Mouse (Mus musculus) G1E (cell line): ENCODE results near the gene Gpatch2. TPM values are rescaled to one million over a fixed set of nuclear protein-coding genes. Genes with fewer than 3 reads are reported as not detected.
A peak's percentile ranks its signal among the peaks of the same experiment; 100 is the strongest.

Source experiments
- ATAC-seq: 2 replicates; pipeline ENCODE4 v1.8.0; 2016; ENCODE audit warnings: mild to moderate bottlenecking; ENCODE audit not compliant: insufficient number of reproducible peaks, poor library complexity, low FRiP score, severe bottlenecking; ENCODE audit errors: extremely low read depth
- DNase-seq: peaks from one replicate; pipeline ENCODE4 v3.0.0; 2012; ENCODE audit warnings: low spot score
- H3K27me3 ChIP-seq: 2 replicates; pipeline ENCODE4 v1.6.1; 2012; ENCODE audit warnings: mild to moderate bottlenecking, low read length, inconsistent platforms; ENCODE audit not compliant: insufficient read depth
- H3K36me3 ChIP-seq: replicated peaks from 2 replicates; pipeline ENCODE3; 2012; ENCODE audit warnings: mild to moderate bottlenecking, inconsistent platforms
- H3K4me1 ChIP-seq: 2 replicates; pipeline ENCODE4 v1.6.1; 2012; ENCODE audit warnings: low read depth, low read length, inconsistent platforms, mixed read lengths; ENCODE audit not compliant: insufficient read depth
- H3K4me3 ChIP-seq: 2 replicates; pipeline ENCODE4 v1.5.1; 2012; ENCODE audit warnings: low read depth, mild to moderate bottlenecking, inconsistent platforms, low read length, moderate library complexity, mixed read lengths
- H3K9me3 ChIP-seq: replicated peaks from 2 replicates; pipeline ENCODE4 v1.6.1; 2012; ENCODE audit warnings: inconsistent platforms
- CTCF ChIP-seq: IDR thresholded peaks from 2 replicates; pipeline ENCODE4 v1.5.1; 2012; ENCODE audit warnings: low read depth, low read length, inconsistent platforms, mixed read lengths
- GATA1 ChIP-seq: IDR thresholded peaks from 2 replicates; pipeline ENCODE4 v1.6.1; 2012; ENCODE audit warnings: borderline replicate concordance, low read length, inconsistent platforms, mixed read lengths
- GATA2 ChIP-seq: IDR thresholded peaks from 2 replicates; pipeline ENCODE4 v1.6.1; 2012; ENCODE audit warnings: low read depth, low read length, inconsistent platforms, borderline replicate concordance
- POLR2AphosphoS5 ChIP-seq: IDR thresholded peaks from 2 replicates; pipeline ENCODE4 v1.6.1; 2012; ENCODE audit warnings: low read depth, low read length, inconsistent platforms; ENCODE audit not compliant: insufficient replicate concordance
- TAL1 ChIP-seq: conservative IDR thresholded peaks from 2 replicates; pipeline ENCODE4 v1.6.1; 2012; ENCODE audit warnings: low read depth, low read length, inconsistent platforms, mixed read lengths
- polyA plus RNA-seq: library from polyadenylated mRNA; stranded (reverse); fragments of >175 nt; gene quantifications from 2 replicates; pipeline ENCODE4 v1.2.3, GENCODE M21; 2012
- total RNA-seq, 2 experiments: library from RNA; stranded (forward) in 1 of 2; stranded (reverse) in 1 of 2; fragments of 200-1000 nt in 1 of 2; fragments of >200 nt in 1 of 2; fragmentation: Nextera tagmentation in 1 of 2; gene quantifications; 2 replicates each; pipeline ENCODE4 v1.2.3; 2014 to 2017

The Gpatch2 gene
- total and polyA plus RNA-seq, 3 experiments = 12.5 to 28.5 (median 26.6) TPM

GRCm38 (mm10) chr1:187362536-187362935 lies 147.2 kb downstream of the Gpatch2 start:
- Histone ChIP-seq H3K9me3 (peaks cover 2% of the 10 kb centered on the region; the same call in 1 of the 2 replicates), H3K36me3 (no peaks in the 10 kb centered on the region), H3K4me3 (no peak overlapping the region), H3K27me3 (no peaks in the 10 kb centered on the region), H3K4me1 (no peaks in the 10 kb centered on the region)
- no peak for TF ChIP-seq CTCF
- TF ChIP-seq GATA1 = no peak
- TF ChIP-seq POLR2AphosphoS5 = no peak
- no peak for TF ChIP-seq GATA2
- TF ChIP-seq TAL1 = no peak
- DNase-seq (no peak), ATAC-seq (no peak)

GRCm38 (mm10) chr1:187365424-187365823 lies 150.1 kb downstream of the Gpatch2 start:
- H3K4me3 ChIP-seq = no peak overlapping the region
- peaks cover 2% of the 10 kb centered on the region; the same call in 1 of the 2 replicates for H3K9me3 ChIP-seq
- TF ChIP-seq GATA1 = no peak
- TF ChIP-seq TAL1 = no peak
- TF ChIP-seq GATA2 = no peak
- no peak for TF ChIP-seq POLR2AphosphoS5
- no peak for TF ChIP-seq CTCF
- no peaks in the 10 kb centered on the region for H3K36me3 ChIP-seq
- H3K27me3 ChIP-seq = no peaks in the 10 kb centered on the region
- DNase-seq = no peak
- ATAC-seq = no peak
- no peaks in the 10 kb centered on the region for H3K4me1 ChIP-seq

- Histone ChIP-seq H3K4me1 (no peaks in the 10 kb centered on the region), H3K36me3 (no peaks in the 10 kb centered on the region), H3K4me3 (no peak overlapping the region), H3K27me3 (no peaks in the 10 kb centered on the region), H3K9me3 (peaks cover 2% of the 10 kb centered on the region; the same call in 1 of the 2 replicates)
- no peak for ATAC-seq
- TF ChIP-seq GATA1 = no peak
- no peak for TF ChIP-seq CTCF
- TF ChIP-seq GATA2 = no peak
- TF ChIP-seq TAL1 = no peak
- TF ChIP-seq POLR2AphosphoS5 = no peak
- no peak for DNase-seq
Measured at GRCm38 (mm10) chr1:187366806-187367205, 151.5 kb downstream of the Gpatch2 start.

- Histone ChIP-seq H3K9me3 (peaks cover 5% of the 10 kb centered on the region; the same call in 1 of the 2 replicates), H3K36me3 (no peaks in the 10 kb centered on the region), H3K4me3 (no peak overlapping the region), H3K4me1 (no peaks in the 10 kb centered on the region), H3K27me3 (no peaks in the 10 kb centered on the region)
- TF ChIP-seq GATA1 = no peak
- no peak for TF ChIP-seq GATA2
- no peak for TF ChIP-seq TAL1
- no peak for TF ChIP-seq CTCF
- ATAC-seq = no peak
- no peak for DNase-seq
Measured at GRCm38 (mm10) chr1:187369049-187369448, 153.7 kb downstream of the Gpatch2 start.

GRCm38 (mm10) chr1:187373506-187373905 lies 158.2 kb downstream of the Gpatch2 start:
- ATAC-seq = no peak
- H3K4me1 ChIP-seq = no peaks in the 10 kb centered on the region
- no peak for TF ChIP-seq POLR2AphosphoS5
- TF ChIP-seq GATA2 = no peak
- no peak for TF ChIP-seq GATA1
- TF ChIP-seq TAL1 = no peak
- no peak for TF ChIP-seq CTCF

GRCm38 (mm10) chr1:187374418-187374817 lies 159.1 kb downstream of the Gpatch2 start:
- Histone ChIP-seq H3K36me3 (no peaks in the 10 kb centered on the region), H3K4me1 (no peaks in the 10 kb centered on the region), H3K4me3 (peak overlapping the region; percentile 41), H3K9me3 (peaks cover 32% of the 10 kb centered on the region), H3K27me3 (no peaks in the 10 kb centered on the region)
- TF ChIP-seq TAL1 (no peak), GATA1 (no peak), POLR2AphosphoS5 (no peak; the same call in 1 of the 2 replicates), GATA2 (no peak), CTCF (no peak)
- ATAC-seq (no peak), DNase-seq (no peak)

More at GRCm38 (mm10) chr1:187373506-187373905, 158.2 kb downstream of the Gpatch2 start:
- DNase-seq = no peak
- H3K9me3 ChIP-seq = peaks cover 24% of the 10 kb centered on the region
- H3K4me3 ChIP-seq = no peak overlapping the region
- no peaks in the 10 kb centered on the region for H3K27me3 ChIP-seq
- no peaks in the 10 kb centered on the region for H3K36me3 ChIP-seq

GRCm38 (mm10) chr1:187376946-187377671 lies 161.8 kb downstream of the Gpatch2 start:
- Histone ChIP-seq H3K27me3 (no peaks in the 10 kb centered on the region), H3K4me3 (no peak overlapping the region), H3K9me3 (peaks cover 34% of the 10 kb centered on the region), H3K36me3 (no peaks in the 10 kb centered on the region), H3K4me1 (no peaks in the 10 kb centered on the region)
- TF ChIP-seq GATA2 (no peak), GATA1 (no peak), TAL1 (no peak), CTCF (no peak), POLR2AphosphoS5 (no peak)
- no peak for ATAC-seq
- DNase-seq = no peak
